Mouse (Mus musculus) heart, adult 8-10 months (tissue): ENCODE data around the gene Vmn1r84. TPM values are rescaled to one million over a fixed set of nuclear protein-coding genes. Genes with fewer than 3 reads are reported as not detected.

Experiments used
- DNase-seq: peaks from one replicate; pipeline ENCODE4 v3.0.0; 2022; ENCODE audit warnings: low spot score
- microRNA-seq: library from miRNA; unstranded; fragments of <30 nt; microRNA quantifications from one replicate; pipeline ENCODE4 v1.2.0, GENCODE M21; 2022
- total RNA-seq, 4 experiments: library from RNA; stranded (reverse); gene quantifications; 2 replicates each; pipeline ENCODE4 v1.2.4; 2022

Gene Vmn1r84
- not detected for total RNA-seq

DNA sequence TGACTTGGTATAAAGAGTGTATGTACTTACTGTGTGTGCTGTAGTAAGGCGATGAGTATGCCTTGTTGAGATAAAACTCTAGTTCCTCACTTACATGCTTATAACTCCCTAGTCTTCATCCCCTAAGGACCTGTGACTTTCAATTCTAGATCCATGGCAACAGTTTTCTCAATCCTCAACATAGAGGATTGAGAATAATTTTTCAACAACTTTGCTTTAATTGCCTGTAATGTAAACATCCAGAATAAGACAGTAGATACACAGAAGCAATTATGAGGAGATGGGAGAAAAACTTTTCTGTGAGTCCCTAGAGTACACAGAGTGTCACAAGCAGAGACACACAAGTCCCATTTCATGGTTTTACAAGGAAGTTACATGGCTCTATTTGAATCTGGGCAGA lies at the start of gene Vmn1r84:
Gene Vmn1r84 (minus strand): TSS at position 101 of the 400 bp plus-strand sequence.
- no peak for DNase-seq

DNA sequence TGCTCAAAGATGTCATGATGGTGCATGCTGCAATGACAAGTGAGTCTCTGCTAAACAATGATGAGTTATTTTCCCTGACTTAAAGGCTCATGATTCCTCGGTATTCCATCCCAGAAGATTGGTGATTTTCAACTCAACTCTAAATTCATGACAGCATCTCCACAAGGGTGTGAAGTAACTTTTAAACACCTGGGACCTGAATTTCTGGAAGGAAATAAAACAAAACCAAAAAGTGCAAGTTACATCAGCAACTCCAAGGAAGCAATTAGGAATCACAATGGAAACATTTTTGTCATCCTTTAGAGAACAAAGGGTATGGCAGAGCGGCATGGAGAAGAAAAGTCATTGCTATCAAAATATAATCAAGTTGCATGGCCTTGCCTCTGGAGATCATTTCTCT lies 39.7 kb downstream of the Vmn1r84 start, which contains the start of gene Vmn1r83:
Gene Vmn1r83 (minus strand): TSS at position 101 of the 400 bp plus-strand sequence.
- no peak for DNase-seq

Small RNAs within 50 kb of the gene (microRNA-seq; reads per million reads assigned to microRNA genes)
- not detected for gene Gm23521

Other genes starting within 250 kb of the Vmn1r84 start
- gene Vmn1r78, start 219.0 kb downstream of the Vmn1r84 start, total RNA-seq = not detected
- not detected for gene Vmn1r79, start 198.0 kb downstream of the Vmn1r84 start, total RNA-seq
- not detected for gene Vmn1r80, start 180.0 kb downstream of the Vmn1r84 start, total RNA-seq
- gene Vmn1r81, start 101.0 kb downstream of the Vmn1r84 start, total RNA-seq = not detected
- not detected for gene Vmn1r82, start 68.8 kb downstream of the Vmn1r84 start, total RNA-seq
- gene Vmn1r83, start 39.8 kb downstream of the Vmn1r84 start, total RNA-seq = not detected
- 1 to 10 TPM; 2.3 to 2.8 (median 2.4) TPM for gene Zfp551, start 53.5 kb upstream of the Vmn1r84 start, total RNA-seq
- gene Zfp606, start 109.0 kb upstream of the Vmn1r84 start, total RNA-seq = 1 to 10 TPM; 7.3 to 9.1 (median 8.0) TPM
- not detected for gene 2900092C05Rik, start 143.2 kb upstream of the Vmn1r84 start, total RNA-seq
- gene Vmn2r53, start 239.5 kb upstream of the Vmn1r84 start, total RNA-seq = under 1 TPM in 1 of 4 experiments, not detected in 3; under 0.01 TPM